Mouse (Mus musculus): ENCODE measurements around the gene Acvr2b.

Acvr2b gene

DNA sequence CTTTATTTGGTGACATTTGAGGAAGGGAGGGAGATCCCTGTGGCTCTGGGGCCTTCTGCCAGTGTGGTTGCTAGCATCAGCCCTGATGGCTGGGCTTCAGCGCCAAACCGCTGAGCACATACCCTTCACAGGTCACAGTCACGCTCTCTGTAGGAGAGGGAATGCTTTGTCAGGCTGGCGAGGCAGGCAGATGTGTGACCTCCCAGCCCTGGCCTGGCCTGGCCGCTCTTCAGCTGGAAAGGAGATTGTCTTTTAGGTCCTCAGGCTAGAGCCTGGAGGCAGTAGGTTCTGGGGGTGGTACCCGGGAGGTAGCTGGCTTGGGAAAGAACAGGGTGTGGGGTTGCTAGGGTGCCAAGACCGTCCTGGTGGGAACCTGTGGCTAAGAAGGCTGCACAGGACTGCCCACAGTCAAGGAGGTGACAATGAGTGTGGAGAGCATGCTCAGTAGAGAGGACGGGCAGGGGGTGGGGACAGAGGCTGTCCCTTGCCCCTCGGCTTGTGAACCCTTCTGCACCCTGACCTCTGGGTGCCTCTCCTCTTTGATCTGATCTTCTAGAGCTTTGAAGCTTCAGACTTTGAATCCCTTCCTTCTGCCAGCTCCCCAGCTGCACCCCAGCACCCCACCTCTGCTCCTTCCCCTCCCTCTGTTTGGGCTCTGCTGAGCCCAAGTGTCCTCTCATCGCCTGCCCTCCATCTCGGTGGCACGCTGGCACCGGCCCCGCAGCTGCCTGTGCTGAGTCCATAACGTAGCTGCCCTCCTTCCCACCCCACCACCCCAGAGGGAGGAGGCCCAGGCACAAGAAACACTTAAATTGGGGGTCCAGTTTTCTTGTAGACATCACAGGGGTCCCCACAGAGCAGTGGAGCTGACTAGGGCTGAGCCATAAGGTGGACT lies 73.0 kb downstream of the Acvr2b start:
- DNase-seq, result no peak

DNA sequence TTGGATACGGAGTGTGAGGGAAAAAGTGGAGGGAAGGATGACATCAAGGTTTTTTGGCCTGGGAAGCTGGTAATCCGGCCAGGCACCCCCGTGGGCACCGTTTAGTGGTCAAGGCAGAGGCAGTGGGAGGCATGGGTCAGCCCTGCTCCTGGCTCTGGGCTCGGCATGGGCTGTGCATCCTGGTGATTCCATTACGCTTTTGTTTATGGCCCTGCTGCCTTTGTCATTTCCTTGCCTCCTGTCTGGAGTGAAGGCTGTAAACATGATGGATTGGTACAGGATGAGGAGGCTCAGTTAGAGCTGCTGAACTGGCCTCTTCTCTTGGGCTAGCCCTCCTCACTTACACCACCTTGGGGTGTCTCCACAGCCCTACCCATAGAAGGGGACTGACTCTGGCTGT lies 75.8 kb downstream of the Acvr2b start:
- DNase-seq, result no peak

DNA sequence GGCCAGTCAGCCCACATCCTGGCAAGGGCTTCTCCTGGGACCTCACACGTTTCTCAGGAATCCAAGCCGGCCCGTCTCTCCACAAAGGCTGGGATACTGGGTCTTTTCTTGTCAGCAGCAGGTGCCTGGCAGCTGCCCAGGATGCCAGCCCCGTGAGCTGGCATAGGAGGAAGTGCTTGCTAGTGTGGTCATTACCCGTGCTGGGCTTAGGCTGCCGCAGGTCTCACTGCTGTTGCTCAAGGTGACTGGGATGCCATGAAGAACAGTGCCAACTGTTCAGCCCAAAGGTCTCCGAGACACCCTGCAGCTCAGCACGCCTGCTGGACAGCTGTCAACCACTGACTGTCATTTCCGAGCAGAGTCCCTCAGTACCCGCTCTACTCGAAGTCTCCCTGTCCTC lies 76.4 kb downstream of the Acvr2b start:
- DNase-seq, result no peak

DNA sequence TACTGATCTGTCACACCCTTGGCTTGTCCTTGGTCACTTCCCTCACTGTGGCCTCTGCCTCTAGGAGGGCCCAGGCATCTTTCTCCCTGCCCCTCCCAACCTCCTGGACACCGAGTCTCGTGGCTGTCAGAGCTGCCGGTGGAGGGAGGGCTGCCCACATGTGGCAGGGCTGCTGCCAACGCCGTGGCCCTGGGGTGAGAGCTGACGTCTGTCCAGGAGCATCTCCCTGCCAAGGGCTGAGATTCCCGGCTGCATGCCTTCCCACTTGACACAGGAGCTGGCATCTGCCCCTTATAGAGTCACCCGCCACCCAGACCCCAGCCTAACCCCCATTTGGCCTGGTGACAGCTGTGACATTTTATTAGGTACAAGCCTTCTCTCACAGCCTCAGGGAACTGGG lies 77.4 kb downstream of the Acvr2b start:
- DNase-seq, result no peak

DNA sequence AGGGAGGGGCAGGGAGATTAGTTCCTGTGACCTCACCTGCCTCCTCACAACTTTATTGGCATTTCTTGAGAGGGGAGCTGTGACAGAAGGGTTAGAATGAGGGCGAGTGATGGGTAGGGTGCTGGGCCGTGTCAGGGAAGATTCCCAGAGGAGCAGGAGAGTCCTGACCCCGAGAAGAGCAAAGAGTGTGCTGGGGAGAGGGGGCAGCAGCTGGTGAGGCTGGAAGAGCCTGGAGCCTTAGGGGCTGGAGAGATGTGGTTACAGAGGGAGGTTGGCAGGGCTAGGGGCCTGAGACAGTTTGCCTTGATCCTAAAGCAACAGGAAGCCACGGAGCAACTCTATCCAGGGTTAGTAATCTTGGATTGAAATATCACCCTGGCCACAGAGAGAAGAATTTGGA lies 79.7 kb downstream of the Acvr2b start:
- no peak for DNase-seq

DNA sequence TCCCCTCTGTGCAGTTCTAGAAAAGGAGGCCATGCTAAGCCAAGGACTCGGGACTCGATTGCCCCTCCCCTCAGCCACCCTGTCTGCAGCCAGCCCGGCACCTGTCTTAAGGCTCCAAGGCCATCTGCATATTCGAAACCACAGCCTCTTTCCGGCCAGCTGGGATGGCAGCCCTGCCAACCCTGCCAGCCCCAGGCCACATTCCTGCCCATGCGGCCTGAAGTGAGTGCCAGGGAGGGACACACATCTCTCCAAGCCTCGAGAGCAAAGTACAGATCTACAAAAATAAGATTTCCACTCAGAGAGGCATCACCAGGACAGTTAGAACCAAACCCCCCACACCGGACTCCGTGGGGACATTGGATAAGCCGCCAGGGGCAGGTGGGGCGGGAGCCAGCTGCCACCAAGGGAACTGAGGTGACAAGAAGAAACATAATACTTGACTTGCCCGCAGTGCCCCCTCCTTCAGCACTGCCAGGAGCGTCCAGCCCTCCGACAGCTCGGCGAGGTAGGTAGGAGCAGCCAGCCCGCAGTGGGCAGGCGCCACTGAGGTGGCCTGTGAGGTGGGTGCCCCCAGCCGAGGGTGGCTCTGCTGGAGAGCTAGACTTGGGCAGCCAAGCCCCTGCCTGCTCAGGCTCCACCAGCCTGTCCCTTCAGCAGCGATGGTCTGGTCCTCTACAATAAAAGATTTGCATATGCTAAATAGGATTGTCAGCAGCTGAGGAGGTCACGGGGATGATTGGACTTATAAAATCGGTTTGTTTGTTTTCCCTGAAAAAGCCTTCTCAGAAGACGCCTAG lies 81.8 kb downstream of the Acvr2b start:
- no peak for DNase-seq

DNA sequence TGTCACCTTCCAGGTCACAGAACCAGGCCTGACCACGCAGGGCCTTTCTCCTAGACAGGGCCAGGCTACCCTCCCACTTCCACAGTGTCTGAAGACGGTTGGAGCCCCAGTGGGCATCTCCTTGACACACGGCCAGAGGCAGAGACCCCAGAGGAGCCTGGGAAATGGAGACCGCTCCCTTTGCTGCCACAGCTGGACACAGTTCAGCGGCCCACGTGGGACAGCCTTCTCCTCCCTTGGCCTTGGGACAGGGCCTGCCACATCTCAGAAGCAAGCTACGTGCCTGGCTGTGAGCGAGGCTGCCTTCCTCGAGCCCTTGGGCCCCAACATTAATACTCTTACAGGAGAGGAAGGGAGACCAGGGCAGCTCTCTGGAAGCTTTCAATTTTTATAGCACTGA lies 82.5 kb downstream of the Acvr2b start:
- no peak for DNase-seq
